Mouse (Mus musculus): ENCODE measurements around the gene Pde2a.

- TF ChIP-seq EP300 (IDR thresholded peaks at IDR 0.05; ENCODE audit: low read length) (no peak), UBTF (IDR thresholded peaks at IDR 0.05; ENCODE audit: low read depth, low read length) (no peak), RAD21 (IDR thresholded peaks at IDR 0.05; ENCODE audit: low read depth, low read length) (no peak), JUN (IDR thresholded peaks at IDR 0.05; ENCODE audit: insufficient read depth, low read depth, low read length) (no peak), ETS1 (conservative IDR thresholded peaks at IDR 0.05; ENCODE audit: low read depth, low read length) (no peak)
Observed at GRCm38 (mm10) chr7:101472598-101473558, 51.4 kb downstream of the Pde2a start.

All from CH12.LX (cell line).